Mouse (Mus musculus) CH12F3 (cell line): ENCODE measurements around the gene Adgrg2.

Source experiments
- in situ Hi-C: fragments of 300-500 bp; cut with MboI; formaldehyde crosslinking; loops from 2 replicates; pipeline ENCODE4 v1.14.3; 2020; ENCODE audit warnings: low sequenced_read_pairs

Gene Adgrg2

GRCm38 (mm10) chrX:160501687-160502047, 111.2 kb downstream of the Adgrg2 start:
- in situ Hi-C loops, result no loop called here

GRCm38 (mm10) chrX:160502048-160503041, 111.9 kb downstream of the Adgrg2 start, which contains the start of gene Phka2:
TSS of gene Phka2 (plus strand) at chrX:160502166.
- in situ Hi-C loops, result no loop called here

GRCm38 (mm10) chrX:160509046-160509445, 118.6 kb downstream of the Adgrg2 start:
- in situ Hi-C loops, result no loop called here

GRCm38 (mm10) chrX:160510197-160510596, 119.7 kb downstream of the Adgrg2 start:
- in situ Hi-C loops, result no loop called here

GRCm38 (mm10) chrX:160516027-160516426, 125.5 kb downstream of the Adgrg2 start:
- in situ Hi-C loops, result no loop called here

- in situ Hi-C loops, result no loop called here
Observed at GRCm38 (mm10) chrX:160542772-160543171, 152.3 kb downstream of the Adgrg2 start.
